Mouse (Mus musculus) MEL (cell line): ENCODE measurements around the gene Ptchd3. TPM values are rescaled to one million over a fixed set of nuclear protein-coding genes. Genes with fewer than 3 reads are reported as not detected.

Source experiments
- DNase-seq: peaks from one replicate; pipeline ENCODE4 v3.0.0; 2011; ENCODE audit warnings: low read depth, low spot score
- H3K27ac ChIP-seq: 2 replicates; pipeline ENCODE4 v1.5.1; 2012; ENCODE audit warnings: low read depth, mild to moderate bottlenecking, control low read depth, low read length, moderate library complexity; ENCODE audit not compliant: control insufficient read depth
- H3K27me3 ChIP-seq, 2 experiments: fragments of 150-350 bp in 1 of 2; sonication (generic) in 1 of 2; 2 replicates each; pipeline ENCODE4 v1.6.1; 2012; ENCODE audit warnings: low read length in 2 of 2, mild to moderate bottlenecking in 2 of 2, improper control_type of control experiment in 1 of 2, moderate library complexity in 1 of 2; ENCODE audit not compliant: insufficient read depth in 2 of 2, control insufficient read depth in 1 of 2
- H3K36me3 ChIP-seq, 2 experiments: 2 replicates each; pipeline ENCODE4 v1.6.1; 2012 to 2014; ENCODE audit warnings: low read length in 2 of 2, improper control_type of control experiment in 1 of 2, inconsistent platforms in 1 of 2, mild to moderate bottlenecking in 1 of 2; ENCODE audit not compliant: insufficient read depth in 2 of 2, control insufficient read depth in 1 of 2
- H3K4me1 ChIP-seq, 2 experiments: fragments of 150-350 bp in 1 of 2; sonication (generic) in 1 of 2; 2 replicates each; pipeline ENCODE4 v1.6.1; 2012; ENCODE audit warnings: low read length in 2 of 2, improper control_type of control experiment in 1 of 2, mild to moderate bottlenecking in 1 of 2; ENCODE audit not compliant: insufficient read depth in 2 of 2, control insufficient read depth in 1 of 2
- H3K4me3 ChIP-seq, 2 experiments: fragments of 150-350 bp in 1 of 2; sonication (generic) in 1 of 2; 2 replicates each; pipeline ENCODE4 v1.5.1; 2012; ENCODE audit warnings: low read depth in 2 of 2, low read length in 2 of 2, mild to moderate bottlenecking in 2 of 2, moderate library complexity in 2 of 2, control low read depth in 1 of 2, improper control_type of control experiment in 1 of 2; ENCODE audit not compliant: control insufficient read depth in 1 of 2, insufficient read depth in 1 of 2
- H3K79me2 ChIP-seq: 2 replicates; pipeline ENCODE4 v1.6.1; 2012; ENCODE audit warnings: mild to moderate bottlenecking, low read length, moderate library complexity; ENCODE audit not compliant: control insufficient read depth, poor library complexity, insufficient read depth
- H3K9ac ChIP-seq: 2 replicates; pipeline ENCODE4 v1.6.1; 2012; ENCODE audit warnings: low read depth, mild to moderate bottlenecking, control low read depth, low read length, moderate library complexity; ENCODE audit not compliant: control insufficient read depth, poor library complexity, severe bottlenecking
- H3K9me3 ChIP-seq: fragments of 150-350 bp; sonication (generic); replicated peaks from 2 replicates; pipeline ENCODE4 v1.6.1; 2012; ENCODE audit warnings: mild to moderate bottlenecking, low read length, improper control_type of control experiment, moderate library complexity; ENCODE audit not compliant: insufficient read depth
- BHLHE40 ChIP-seq: IDR thresholded peaks from 2 replicates; pipeline ENCODE4 v1.6.1; 2012; ENCODE audit warnings: low read depth, mild to moderate bottlenecking, inconsistent platforms, low read length, improper control_type of control experiment, borderline replicate concordance
- CHD2 ChIP-seq: IDR thresholded peaks from 2 replicates; pipeline ENCODE4 v1.6.1; 2011; ENCODE audit warnings: low read length, improper control_type of control experiment
- E2F4 ChIP-seq: IDR thresholded peaks from 2 replicates; pipeline ENCODE4 v1.6.1; 2011; ENCODE audit warnings: low read depth, low read length, improper control_type of control experiment, borderline replicate concordance
- EP300 ChIP-seq, 2 experiments: IDR thresholded peaks; 2 replicates each; pipeline ENCODE4 v1.6.1; 2011; ENCODE audit warnings: improper control_type of control experiment in 2 of 2, low read length in 2 of 2, low read depth in 1 of 2, mild to moderate bottlenecking in 1 of 2
- ETS1 ChIP-seq: IDR thresholded peaks from 2 replicates; pipeline ENCODE4 v1.6.1; 2012; ENCODE audit warnings: low read depth, mild to moderate bottlenecking, inconsistent platforms, low read length, improper control_type of control experiment, moderate library complexity
- GABPA ChIP-seq: IDR thresholded peaks from 2 replicates; pipeline ENCODE4 v1.6.1; 2012; ENCODE audit warnings: low read depth, mild to moderate bottlenecking, inconsistent platforms, low read length, improper control_type of control experiment, moderate library complexity
- GATA1 ChIP-seq: IDR thresholded peaks from 2 replicates; pipeline ENCODE4 v1.6.1; 2011; ENCODE audit warnings: low read depth, low read length, improper control_type of control experiment
- HCFC1 ChIP-seq: IDR thresholded peaks from 2 replicates; pipeline ENCODE4 v1.6.1; 2012; ENCODE audit warnings: low read depth, mild to moderate bottlenecking, inconsistent platforms, low read length, improper control_type of control experiment, moderate library complexity
- KAT2A ChIP-seq: conservative IDR thresholded peaks from 2 replicates; pipeline ENCODE4 v1.6.1; 2012; ENCODE audit warnings: low read depth, low read length, improper control_type of control experiment, inconsistent platforms
- MAFK ChIP-seq: IDR thresholded peaks from 2 replicates; pipeline ENCODE4 v1.6.1; 2011; ENCODE audit warnings: low read depth, mild to moderate bottlenecking, low read length, improper control_type of control experiment, borderline replicate concordance
- MEF2A ChIP-seq: IDR thresholded peaks from 2 replicates; pipeline ENCODE4 v1.6.1; 2014; ENCODE audit warnings: low read depth, mild to moderate bottlenecking, inconsistent platforms, low read length, improper control_type of control experiment; ENCODE audit not compliant: poor library complexity, insufficient replicate concordance, severe bottlenecking; ENCODE audit errors: extremely low read depth
- MXI1 ChIP-seq: IDR thresholded peaks from 2 replicates; pipeline ENCODE4 v1.6.1; 2011; ENCODE audit warnings: mild to moderate bottlenecking, low read depth, low read length, improper control_type of control experiment
- MYB ChIP-seq: IDR thresholded peaks from 2 replicates; pipeline ENCODE4 v1.6.1; 2011; ENCODE audit warnings: mild to moderate bottlenecking, low read depth, low read length, improper control_type of control experiment
- MYC ChIP-seq: IDR thresholded peaks from 2 replicates; pipeline ENCODE4 v1.6.1; 2011; ENCODE audit warnings: low read depth, mild to moderate bottlenecking, low read length, improper control_type of control experiment, moderate library complexity
- NELFE ChIP-seq: IDR thresholded peaks from 2 replicates; pipeline ENCODE4 v1.6.1; 2011; ENCODE audit warnings: low read depth, low read length, improper control_type of control experiment
- POLR2AphosphoS2 ChIP-seq: IDR thresholded peaks from 2 replicates; pipeline ENCODE4 v1.6.1; 2011; ENCODE audit warnings: low read length, improper control_type of control experiment
- RAD21 ChIP-seq: IDR thresholded peaks from 2 replicates; pipeline ENCODE4 v1.6.1; 2011; ENCODE audit warnings: mild to moderate bottlenecking, low read depth, low read length, improper control_type of control experiment
- RCOR1 ChIP-seq: IDR thresholded peaks from 2 replicates; pipeline ENCODE4 v1.6.1; 2012; ENCODE audit warnings: low read depth, mild to moderate bottlenecking, inconsistent platforms, low read length, improper control_type of control experiment
- SIN3A ChIP-seq: IDR thresholded peaks from 2 replicates; pipeline ENCODE4 v1.6.1; 2012; ENCODE audit warnings: low read length, improper control_type of control experiment, inconsistent platforms
- TAL1 ChIP-seq: IDR thresholded peaks from 2 replicates; pipeline ENCODE4 v1.6.1; 2012; ENCODE audit warnings: mild to moderate bottlenecking, inconsistent platforms, low read length, moderate library complexity, mixed read lengths
- TBP ChIP-seq: IDR thresholded peaks from 2 replicates; pipeline ENCODE4 v1.8.0; 2011; ENCODE audit warnings: low read depth, low read length, improper control_type of control experiment
- TCF12 ChIP-seq: IDR thresholded peaks from 2 replicates; pipeline ENCODE4 v1.6.1; 2014; ENCODE audit warnings: low read depth, mild to moderate bottlenecking, inconsistent platforms, low read length, improper control_type of control experiment, moderate library complexity
- UBTF ChIP-seq: IDR thresholded peaks from 2 replicates; pipeline ENCODE4 v1.6.1; 2012; ENCODE audit warnings: low read depth, mild to moderate bottlenecking, inconsistent platforms, low read length, improper control_type of control experiment, moderate library complexity, borderline replicate concordance; ENCODE audit not compliant: insufficient read depth
- USF1 ChIP-seq: IDR thresholded peaks from 2 replicates; pipeline ENCODE4 v1.6.1; 2014; ENCODE audit warnings: low read depth, mild to moderate bottlenecking, inconsistent platforms, low read length, improper control_type of control experiment, moderate library complexity
- USF2 ChIP-seq, 2 experiments: IDR thresholded peaks; 2 replicates each; pipeline ENCODE4 v1.6.1; 2011 to 2012; ENCODE audit warnings: improper control_type of control experiment in 2 of 2, low read length in 2 of 2, borderline replicate concordance in 1 of 2, inconsistent platforms in 1 of 2, low read depth in 1 of 2, mild to moderate bottlenecking in 1 of 2; ENCODE audit not compliant: insufficient read depth in 1 of 2
- ZC3H11A ChIP-seq: IDR thresholded peaks from 2 replicates; pipeline ENCODE4 v1.6.1; 2012; ENCODE audit warnings: low read depth, mild to moderate bottlenecking, inconsistent platforms, low read length, improper control_type of control experiment
- ZKSCAN1 ChIP-seq: IDR thresholded peaks from 2 replicates; pipeline ENCODE4 v1.6.1; 2012; ENCODE audit warnings: low read depth, mild to moderate bottlenecking, inconsistent platforms, low read length, improper control_type of control experiment, moderate library complexity
- polyA plus RNA-seq, 2 experiments: library from polyadenylated mRNA; stranded (reverse) in 1 of 2; unstranded in 1 of 2; fragments of >175 nt in 1 of 2; fragments of >200 nt in 1 of 2; gene quantifications; 2 replicates each; pipeline versions ENCODE4 v1.2.1 to v1.2.4; 2012; ENCODE audit warnings: low replicate concordance in 2 of 2, low read depth in 1 of 2; ENCODE audit not compliant: insufficient read length in 2 of 2, insufficient read depth in 1 of 2, missing spikeins in 1 of 2
- total RNA-seq: library from RNA; depleted of rRNA; stranded (reverse); fragments of 300-350 nt; gene quantifications from 2 replicates; pipeline ENCODE4 v1.2.3, GENCODE M21; 2012

Gene Ptchd3
- total and polyA plus RNA-seq, 3 experiments: not detected

DNA sequence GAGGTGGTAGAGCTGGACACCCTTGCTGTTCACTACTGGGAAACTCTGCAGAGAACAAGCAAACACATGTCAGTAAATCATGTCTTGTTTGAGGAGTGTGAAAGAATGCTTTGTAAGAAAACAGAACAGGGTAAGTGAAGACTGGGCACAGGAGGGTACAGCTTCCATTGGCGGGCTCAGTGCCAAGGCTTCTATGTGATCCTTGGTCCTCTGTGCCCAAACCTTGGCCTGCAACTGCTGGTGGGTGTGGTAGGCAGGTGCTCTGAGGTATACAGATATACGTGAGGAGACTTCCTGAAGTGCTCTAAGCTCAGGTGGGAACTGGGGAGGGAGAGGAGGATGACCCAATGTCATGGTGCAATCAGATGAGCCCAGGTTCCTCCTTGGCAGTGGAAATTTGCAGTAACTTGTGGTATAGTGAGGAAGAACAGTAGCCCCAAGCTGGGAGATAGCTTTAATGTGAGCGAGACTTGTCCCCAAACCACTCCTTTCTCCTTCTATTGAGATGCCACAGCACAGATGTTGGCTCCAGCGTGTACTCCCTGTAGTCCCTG, 30.2 kb upstream of the Ptchd3 start:
- H3K36me3 ChIP-seq: no peaks in the 10 kb centered on the region
- DNase-seq: no peak
- peaks cover 3 to 6% of the 10 kb centered on the region in 2 experiments for H3K27me3 ChIP-seq
- TF ChIP-seq SIN3A (no peak), ZC3H11A (no peak), MEF2A (no peak), GATA1 (no peak), UBTF (no peak), TBP (no peak), E2F4 (no peak), RCOR1 (no peak), CHD2 (no peak), ETS1 (no peak), ZKSCAN1 (no peak), MYB (no peak), USF1 (no peak)
- no peak overlapping the region for H3K9ac ChIP-seq
- no peaks in the 10 kb centered on the region for H3K79me2 ChIP-seq
- no peaks in the 10 kb centered on the region for H3K9me3 ChIP-seq
- no peaks in the 10 kb centered on the region; a peak in 1 of 4 replicates for H3K4me1 ChIP-seq
- no peak overlapping the region for H3K4me3 ChIP-seq
- no peak overlapping the region for H3K27ac ChIP-seq

DNA sequence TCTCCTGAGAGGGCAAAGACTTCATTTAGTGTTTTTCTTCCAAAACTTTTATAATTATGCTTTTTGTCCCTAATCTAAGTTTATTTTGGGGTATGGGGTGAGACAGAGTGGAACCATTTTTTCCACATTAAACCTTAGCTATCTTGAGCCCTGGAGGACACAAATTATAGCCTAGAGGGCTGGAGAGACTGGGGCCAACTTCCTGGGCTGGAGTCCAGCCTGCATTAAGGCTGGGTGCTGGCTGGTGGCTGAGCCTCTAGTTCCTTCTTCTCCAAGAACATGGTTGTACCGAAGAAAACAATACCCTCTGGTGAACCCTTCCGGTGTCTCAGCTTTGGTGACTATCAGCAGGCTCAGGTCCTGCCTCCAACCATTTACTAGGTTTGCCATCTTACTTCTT, 27.3 kb upstream of the Ptchd3 start:
- no peak overlapping the region for H3K4me3 ChIP-seq
- no peaks in the 10 kb centered on the region; a peak in 1 of 4 replicates for H3K4me1 ChIP-seq
- no peak overlapping the region for H3K27ac ChIP-seq
- H3K9ac ChIP-seq: no peak overlapping the region
- no peaks in the 10 kb centered on the region for H3K9me3 ChIP-seq
- TF ChIP-seq TCF12 (no peak), MXI1 (no peak), GABPA (no peak), EP300 (IDR thresholded peaks at IDR 0.05; ENCODE audit: low read depth in 1 of 2, low read length in 2 of 2) (no peak), BHLHE40 (no peak), POLR2AphosphoS2 (no peak), TAL1 (no peak), MYC (no peak), HCFC1 (no peak), USF2 (IDR thresholded peaks at IDR 0.05; ENCODE audit: borderline replicate concordance in 1 of 2, insufficient read depth in 1 of 2, low read depth in 1 of 2, low read length in 2 of 2) (no peak), ZKSCAN1 (no peak), MAFK (no peak), NELFE (no peak), MEF2A (no peak), KAT2A (no peak), RAD21 (no peak), RCOR1 (no peak)
- TF ChIP-seq, all 39 proteins: peak for 0
- Histone ChIP-seq H3K79me2 (no peaks in the 10 kb centered on the region), H3K36me3 (no peaks in the 10 kb centered on the region), H3K27me3 (peaks cover 1 to 6% of the 10 kb centered on the region in 2 experiments; a peak in 3 of 4 replicates)
- DNase-seq: no peak
